Mouse (Mus musculus): ENCODE results near the gene Ano9.
A peak's percentile ranks its signal among the peaks of the same experiment; 100 is the strongest.

- TF ChIP-seq USF1 (IDR thresholded peaks at IDR 0.05; ENCODE audit: low read depth) (no peak), CTCF (IDR thresholded peaks at IDR 0.05; ENCODE audit: control insufficient read depth, insufficient read depth, insufficient read length) (no peak), CEBPB (IDR thresholded peaks at IDR 0.05; ENCODE audit: low read depth) (no peak), MAX (IDR thresholded peaks at IDR 0.05) (peak; percentile 33), MYOD1 (IDR thresholded peaks at IDR 0.05; ENCODE audit: control insufficient read depth, insufficient read length, low read depth) (no peak), MYOG (IDR thresholded peaks at IDR 0.05; ENCODE audit: control insufficient read depth, extremely low read depth, insufficient read length) (no peak), FOSL1 (IDR thresholded peaks at IDR 0.05; ENCODE audit: insufficient read depth, low read length, poor library complexity, severe bottlenecking) (no peak)
These were observed 13.6 kb upstream of the Ano9 start for GRCm38 (mm10) chr7:141131024-141131820.

All from C2C12 (cell line).